Mouse (Mus musculus): Measurements from ENCODE around the gene Fyn. TPM values are rescaled to one million over a fixed set of nuclear protein-coding genes. Genes with fewer than 3 reads are reported as not detected.

Gene Fyn
- total and polyA plus RNA-seq, 3 experiments: 89.7 to 127 (median 101) TPM

GRCm38 (mm10) chr10:39527113-39527512 lies 158.5 kb downstream of the Fyn start:
- H3K27me3 ChIP-seq (ENCODE audit: insufficient read depth, low read length): no peaks in the 10 kb centered on the region
- TF ChIP-seq TAL1 (conservative IDR thresholded peaks at IDR 0.05; ENCODE audit: low read depth, low read length) (no peak), GATA1 (IDR thresholded peaks at IDR 0.05; ENCODE audit: borderline replicate concordance, low read length) (no peak), CTCF (IDR thresholded peaks at IDR 0.05; ENCODE audit: low read depth, low read length) (no peak), POLR2AphosphoS5 (IDR thresholded peaks at IDR 0.05; ENCODE audit: insufficient replicate concordance, low read depth, low read length) (no peak), GATA2 (IDR thresholded peaks at IDR 0.05; ENCODE audit: borderline replicate concordance, low read depth, low read length) (no peak)
- DNase-seq (ENCODE audit: low spot score) (no peak), ATAC-seq (ENCODE audit: extremely low read depth, insufficient number of reproducible peaks, low FRiP score, poor library complexity, severe bottlenecking) (no peak)
- peaks cover 91% of the 10 kb centered on the region for H3K36me3 ChIP-seq (replicated peaks)
- no peaks in the 10 kb centered on the region for H3K4me1 ChIP-seq (ENCODE audit: insufficient read depth, low read depth, low read length)
- H3K9me3 ChIP-seq (replicated peaks): no peaks in the 10 kb centered on the region
- no peak overlapping the region for H3K4me3 ChIP-seq (ENCODE audit: low read depth, low read length)

- no peaks in the 10 kb centered on the region for H3K27me3 ChIP-seq (ENCODE audit: insufficient read depth, low read length)
- H3K4me3 ChIP-seq (ENCODE audit: low read depth, low read length): no peak overlapping the region
- no peaks in the 10 kb centered on the region for H3K4me1 ChIP-seq (ENCODE audit: insufficient read depth, low read depth, low read length)
- TF ChIP-seq GATA2 (IDR thresholded peaks at IDR 0.05; ENCODE audit: borderline replicate concordance, low read depth, low read length) (no peak), CTCF (IDR thresholded peaks at IDR 0.05; ENCODE audit: low read depth, low read length) (no peak), TAL1 (conservative IDR thresholded peaks at IDR 0.05; ENCODE audit: low read depth, low read length) (no peak), GATA1 (IDR thresholded peaks at IDR 0.05; ENCODE audit: borderline replicate concordance, low read length) (no peak), POLR2AphosphoS5 (IDR thresholded peaks at IDR 0.05; ENCODE audit: insufficient replicate concordance, low read depth, low read length) (no peak)
- DNase-seq (ENCODE audit: low spot score) (no peak), ATAC-seq (ENCODE audit: extremely low read depth, insufficient number of reproducible peaks, low FRiP score, poor library complexity, severe bottlenecking) (no peak)
- H3K9me3 ChIP-seq (replicated peaks): no peaks in the 10 kb centered on the region
- peaks cover 90% of the 10 kb centered on the region for H3K36me3 ChIP-seq (replicated peaks)
Measured at GRCm38 (mm10) chr10:39529179-39529578, 160.5 kb downstream of the Fyn start.

GRCm38 (mm10) chr10:39532008-39532740 lies 163.5 kb downstream of the Fyn start:
- no peak for ATAC-seq (ENCODE audit: extremely low read depth, insufficient number of reproducible peaks, low FRiP score, poor library complexity, severe bottlenecking)

GRCm38 (mm10) chr10:39532823-39533222 lies 164.2 kb downstream of the Fyn start:
- ATAC-seq (ENCODE audit: extremely low read depth, insufficient number of reproducible peaks, low FRiP score, poor library complexity, severe bottlenecking) (no peak), DNase-seq (ENCODE audit: low spot score) (no peak)
- no peak for TF ChIP-seq POLR2AphosphoS5 (IDR thresholded peaks at IDR 0.05; ENCODE audit: insufficient replicate concordance, low read depth, low read length)
- no peak for TF ChIP-seq GATA1 (IDR thresholded peaks at IDR 0.05; ENCODE audit: borderline replicate concordance, low read length)
- TF ChIP-seq TAL1 (conservative IDR thresholded peaks at IDR 0.05; ENCODE audit: low read depth, low read length): no peak
- Histone ChIP-seq H3K9me3 (replicated peaks) (no peaks in the 10 kb centered on the region), H3K36me3 (replicated peaks) (peaks cover 91% of the 10 kb centered on the region), H3K4me3 (ENCODE audit: low read depth, low read length) (no peak overlapping the region), H3K27me3 (ENCODE audit: insufficient read depth, low read length) (no peaks in the 10 kb centered on the region), H3K4me1 (ENCODE audit: insufficient read depth, low read depth, low read length) (no peaks in the 10 kb centered on the region)

More at GRCm38 (mm10) chr10:39532008-39532740, 163.5 kb downstream of the Fyn start:
- no peak overlapping the region for H3K4me3 ChIP-seq (ENCODE audit: low read depth, low read length)
- H3K4me1 ChIP-seq (ENCODE audit: insufficient read depth, low read depth, low read length): no peaks in the 10 kb centered on the region
- no peaks in the 10 kb centered on the region for H3K27me3 ChIP-seq (ENCODE audit: insufficient read depth, low read length)
- H3K36me3 ChIP-seq (replicated peaks): peaks cover 90% of the 10 kb centered on the region
- TF ChIP-seq POLR2AphosphoS5 (IDR thresholded peaks at IDR 0.05; ENCODE audit: insufficient replicate concordance, low read depth, low read length) (no peak), TAL1 (conservative IDR thresholded peaks at IDR 0.05; ENCODE audit: low read depth, low read length) (no peak), GATA2 (IDR thresholded peaks at IDR 0.05; ENCODE audit: borderline replicate concordance, low read depth, low read length) (no peak), GATA1 (IDR thresholded peaks at IDR 0.05; ENCODE audit: borderline replicate concordance, low read length) (no peak), CTCF (IDR thresholded peaks at IDR 0.05; ENCODE audit: low read depth, low read length) (no peak)
- no peaks in the 10 kb centered on the region for H3K9me3 ChIP-seq (replicated peaks)
- DNase-seq (ENCODE audit: low spot score): no peak

GRCm38 (mm10) chr10:39534324-39535026 lies 165.8 kb downstream of the Fyn start:
- H3K36me3 ChIP-seq (replicated peaks): peaks cover 89% of the 10 kb centered on the region
- no peaks in the 10 kb centered on the region for H3K9me3 ChIP-seq (replicated peaks)
- TF ChIP-seq GATA1 (IDR thresholded peaks at IDR 0.05; ENCODE audit: borderline replicate concordance, low read length) (no peak), GATA2 (IDR thresholded peaks at IDR 0.05; ENCODE audit: borderline replicate concordance, low read depth, low read length) (no peak), TAL1 (conservative IDR thresholded peaks at IDR 0.05; ENCODE audit: low read depth, low read length) (no peak), CTCF (IDR thresholded peaks at IDR 0.05; ENCODE audit: low read depth, low read length) (no peak), POLR2AphosphoS5 (IDR thresholded peaks at IDR 0.05; ENCODE audit: insufficient replicate concordance, low read depth, low read length) (no peak)
- ATAC-seq (ENCODE audit: extremely low read depth, insufficient number of reproducible peaks, low FRiP score, poor library complexity, severe bottlenecking) (no peak), DNase-seq (ENCODE audit: low spot score) (no peak)
- no peak overlapping the region for H3K4me3 ChIP-seq (ENCODE audit: low read depth, low read length)
- H3K4me1 ChIP-seq (ENCODE audit: insufficient read depth, low read depth, low read length): no peaks in the 10 kb centered on the region
- no peaks in the 10 kb centered on the region for H3K27me3 ChIP-seq (ENCODE audit: insufficient read depth, low read length)

- TF ChIP-seq POLR2AphosphoS5 (IDR thresholded peaks at IDR 0.05; ENCODE audit: insufficient replicate concordance, low read depth, low read length) (no peak), GATA2 (IDR thresholded peaks at IDR 0.05; ENCODE audit: borderline replicate concordance, low read depth, low read length) (no peak), TAL1 (conservative IDR thresholded peaks at IDR 0.05; ENCODE audit: low read depth, low read length) (no peak), CTCF (IDR thresholded peaks at IDR 0.05; ENCODE audit: low read depth, low read length) (no peak), GATA1 (IDR thresholded peaks at IDR 0.05; ENCODE audit: borderline replicate concordance, low read length) (no peak)
- no peak overlapping the region for H3K4me3 ChIP-seq (ENCODE audit: low read depth, low read length)
- H3K9me3 ChIP-seq (replicated peaks): no peaks in the 10 kb centered on the region
- H3K27me3 ChIP-seq (ENCODE audit: insufficient read depth, low read length): no peaks in the 10 kb centered on the region
- DNase-seq (ENCODE audit: low spot score) (no peak), ATAC-seq (ENCODE audit: extremely low read depth, insufficient number of reproducible peaks, low FRiP score, poor library complexity, severe bottlenecking) (no peak)
- peaks cover 89% of the 10 kb centered on the region for H3K36me3 ChIP-seq (replicated peaks)
- H3K4me1 ChIP-seq (ENCODE audit: insufficient read depth, low read depth, low read length): no peaks in the 10 kb centered on the region
Measured at GRCm38 (mm10) chr10:39535347-39535746, 166.7 kb downstream of the Fyn start.
